Mouse (Mus musculus) hindbrain, embryonic 14.5 days (tissue): ENCODE data around the gene Jaml. TPM values are rescaled to one million over a fixed set of nuclear protein-coding genes. Genes with fewer than 3 reads are reported as not detected.

Source experiments
- ATAC-seq: fragments of 200-750 bp; cut with Nextera tagmentation; 2 replicates; pipeline ENCODE4 v1.8.0; 2017; ENCODE audit warnings: moderate number of reproducible peaks, mild to moderate bottlenecking, moderate TSS enrichment, moderate library complexity; ENCODE audit not compliant: low FRiP score
- DNase-seq: peaks from one replicate; pipeline ENCODE4 v3.0.0-alpha.2; 2015; ENCODE audit warnings: low spot score
- H3K27ac ChIP-seq: fragments of 300-500 bp; sonication (generic); 2 replicates; pipeline ENCODE4 v1.5.1; 2014; ENCODE audit warnings: mild to moderate bottlenecking, moderate library complexity
- H3K27me3 ChIP-seq: fragments of 300-500 bp; sonication (generic); 2 replicates; pipeline ENCODE4 v1.6.1; 2014; ENCODE audit warnings: mild to moderate bottlenecking, low read length, mixed read lengths; ENCODE audit not compliant: control insufficient read depth, insufficient read depth
- H3K36me3 ChIP-seq: fragments of 300-500 bp; sonication (generic); replicated peaks from 2 replicates; pipeline ENCODE4 v1.6.1; 2014; ENCODE audit not compliant: control insufficient read depth, insufficient read depth
- H3K4me1 ChIP-seq: fragments of 300-500 bp; sonication (generic); replicated peaks from 2 replicates; pipeline ENCODE4 v1.6.1; 2014; ENCODE audit warnings: antibody characterized with exemption, low read length, mixed read lengths; ENCODE audit not compliant: control insufficient read depth, insufficient read depth
- H3K4me2 ChIP-seq: fragments of 300-500 bp; sonication (generic); replicated peaks from 2 replicates; pipeline ENCODE4 v1.6.1; 2014; ENCODE audit warnings: mild to moderate bottlenecking, moderate library complexity
- H3K4me3 ChIP-seq: fragments of 300-500 bp; sonication (generic); replicated peaks from 2 replicates; pipeline ENCODE4 v1.5.1; 2014; ENCODE audit warnings: mild to moderate bottlenecking, low read length
- H3K9ac ChIP-seq: fragments of 300-500 bp; sonication (generic); 2 replicates; pipeline ENCODE4 v1.6.1; 2014
- H3K9me3 ChIP-seq: fragments of 300-500 bp; sonication (generic); 2 replicates; pipeline ENCODE4 v1.6.1; 2016; ENCODE audit warnings: low read length; ENCODE audit not compliant: control insufficient read depth
- WGBS: fragments of 180-500 bp; shearing (Covaris S2); extraction: QIAGEN DNeasy Blood & Tissue Kit; methylation state at CpG from one replicate; pipeline ENCODE4 v1.1.7; 2014; 5-methylcytosine and 5-hydroxymethylcytosine counted together
- polyA plus RNA-seq: library from polyadenylated mRNA; unstranded; fragments of >200 nt; fragmentation: Nextera tagmentation; extraction: Ambion mirVana; gene quantifications from 2 replicates; pipeline ENCODE4 v1.2.1, GENCODE M21; 2014

Jaml gene
- polyA plus RNA-seq, 1 experiment from 2014 or later: not detected

- DNase-seq: no peak
- no peak overlapping the region for H3K4me3 ChIP-seq
- no peaks in the 10 kb centered on the region for H3K9me3 ChIP-seq
- no peak overlapping the region for H3K27ac ChIP-seq
- no peak overlapping the region for H3K9ac ChIP-seq
- WGBS: 86% methylated on average over 6 of the region's 6 CpGs
- H3K4me1 ChIP-seq: no peaks in the 10 kb centered on the region
- H3K36me3 ChIP-seq: no peaks in the 10 kb centered on the region
- H3K4me2 ChIP-seq: no peak overlapping the region
- peaks cover 3% of the 10 kb centered on the region; the same call in 1 of the 2 replicates for H3K27me3 ChIP-seq
- no peak for ATAC-seq
These were observed 14.6 kb upstream of the Jaml start for GRCm38 (mm10) chr9:45064421-45064820.

- H3K9me3 ChIP-seq: no peaks in the 10 kb centered on the region
- no peaks in the 10 kb centered on the region for H3K4me1 ChIP-seq
- H3K27me3 ChIP-seq: no peaks in the 10 kb centered on the region
- no peak overlapping the region for H3K27ac ChIP-seq
- no peak overlapping the region for H3K4me3 ChIP-seq
- WGBS: 94% methylated on average over 4 of the region's 4 CpGs
- H3K4me2 ChIP-seq: no peak overlapping the region
- ATAC-seq (no peak), DNase-seq (no peak)
- H3K36me3 ChIP-seq: no peaks in the 10 kb centered on the region
- no peak overlapping the region for H3K9ac ChIP-seq
These were observed 12.2 kb upstream of the Jaml start for GRCm38 (mm10) chr9:45066735-45067134.

- WGBS: 66% methylated on average over 3 of the region's 3 CpGs
- Histone ChIP-seq H3K9ac (no peak overlapping the region), H3K4me1 (no peaks in the 10 kb centered on the region), H3K27ac (no peak overlapping the region), H3K36me3 (no peaks in the 10 kb centered on the region), H3K4me2 (no peak overlapping the region), H3K4me3 (no peak overlapping the region), H3K27me3 (no peaks in the 10 kb centered on the region), H3K9me3 (no peaks in the 10 kb centered on the region)
- DNase-seq (no peak), ATAC-seq (no peak)
These were observed 7.2 kb upstream of the Jaml start for GRCm38 (mm10) chr9:45071800-45072199.

GRCm38 (mm10) chr9:45077859-45078258 is 1.1 kb upstream of the Jaml start:
- Histone ChIP-seq H3K27ac (no peak overlapping the region), H3K9me3 (no peaks in the 10 kb centered on the region), H3K27me3 (no peaks in the 10 kb centered on the region), H3K4me1 (no peaks in the 10 kb centered on the region), H3K9ac (no peak overlapping the region), H3K36me3 (no peaks in the 10 kb centered on the region), H3K4me2 (no peak overlapping the region), H3K4me3 (no peak overlapping the region)
- WGBS: 80% methylated on average over 3 of the region's 3 CpGs
- no peak for ATAC-seq
- no peak for DNase-seq

GRCm38 (mm10) chr9:45083132-45083531 is 4.1 kb downstream of the Jaml start:
- DNase-seq: no peak
- no peaks in the 10 kb centered on the region; the same call in 1 of the 2 replicates for H3K27me3 ChIP-seq
- H3K27ac ChIP-seq: no peak overlapping the region
- no peaks in the 10 kb centered on the region for H3K9me3 ChIP-seq
- 87% methylated on average over 3 of the region's 3 CpGs for WGBS
- ATAC-seq: no peak
- H3K9ac ChIP-seq: no peak overlapping the region
- H3K4me2 ChIP-seq: no peak overlapping the region
- H3K36me3 ChIP-seq: no peaks in the 10 kb centered on the region
- no peak overlapping the region for H3K4me3 ChIP-seq
- no peaks in the 10 kb centered on the region for H3K4me1 ChIP-seq

GRCm38 (mm10) chr9:45084556-45084955 is 5.6 kb downstream of the Jaml start:
- H3K9me3 ChIP-seq: no peaks in the 10 kb centered on the region
- H3K4me1 ChIP-seq: no peaks in the 10 kb centered on the region
- no peak overlapping the region for H3K27ac ChIP-seq
- ATAC-seq: no peak
- no peak for DNase-seq
- H3K4me2 ChIP-seq: no peak overlapping the region
- no peak overlapping the region for H3K9ac ChIP-seq
- no peaks in the 10 kb centered on the region; the same call in 1 of the 2 replicates for H3K27me3 ChIP-seq
- no peaks in the 10 kb centered on the region for H3K36me3 ChIP-seq
- H3K4me3 ChIP-seq: no peak overlapping the region
- 83% methylated on average over 5 of the region's 5 CpGs for WGBS

- WGBS: 83% methylated on average over 12 of the region's 12 CpGs
- H3K36me3 ChIP-seq: no peaks in the 10 kb centered on the region
- no peak overlapping the region for H3K4me3 ChIP-seq
- no peak overlapping the region for H3K4me2 ChIP-seq
- ATAC-seq (no peak), DNase-seq (no peak)
- H3K9ac ChIP-seq: no peak overlapping the region
- H3K9me3 ChIP-seq: no peaks in the 10 kb centered on the region
- no peaks in the 10 kb centered on the region for H3K4me1 ChIP-seq
- H3K27me3 ChIP-seq: no peaks in the 10 kb centered on the region; the same call in 1 of the 2 replicates
- no peak overlapping the region for H3K27ac ChIP-seq
These were observed 7.0 kb downstream of the Jaml start for GRCm38 (mm10) chr9:45085741-45086690.

GRCm38 (mm10) chr9:45088040-45088439 is 9.1 kb downstream of the Jaml start:
- ATAC-seq (no peak), DNase-seq (no peak)
- Histone ChIP-seq H3K4me3 (no peak overlapping the region), H3K27ac (no peak overlapping the region), H3K9ac (no peak overlapping the region), H3K36me3 (no peaks in the 10 kb centered on the region), H3K4me2 (no peak overlapping the region), H3K4me1 (no peaks in the 10 kb centered on the region), H3K9me3 (no peaks in the 10 kb centered on the region), H3K27me3 (no peaks in the 10 kb centered on the region; the same call in 1 of the 2 replicates)

- no peak for ATAC-seq
These were observed 11.8 kb downstream of the Jaml start for GRCm38 (mm10) chr9:45090811-45091210.

More at GRCm38 (mm10) chr9:45090811-45091210, 11.8 kb downstream of the Jaml start:
- Histone ChIP-seq H3K4me2 (no peak overlapping the region), H3K9ac (no peak overlapping the region), H3K4me3 (no peak overlapping the region), H3K27ac (no peak overlapping the region), H3K4me1 (no peaks in the 10 kb centered on the region), H3K27me3 (no peaks in the 10 kb centered on the region; the same call in 1 of the 2 replicates), H3K9me3 (no peaks in the 10 kb centered on the region), H3K36me3 (no peaks in the 10 kb centered on the region)
- 68% methylated on average over 3 of the region's 3 CpGs for WGBS
- no peak for DNase-seq
